ENCODE assay signal across 9 mouse cellular contexts in the genomic region with DNA sequence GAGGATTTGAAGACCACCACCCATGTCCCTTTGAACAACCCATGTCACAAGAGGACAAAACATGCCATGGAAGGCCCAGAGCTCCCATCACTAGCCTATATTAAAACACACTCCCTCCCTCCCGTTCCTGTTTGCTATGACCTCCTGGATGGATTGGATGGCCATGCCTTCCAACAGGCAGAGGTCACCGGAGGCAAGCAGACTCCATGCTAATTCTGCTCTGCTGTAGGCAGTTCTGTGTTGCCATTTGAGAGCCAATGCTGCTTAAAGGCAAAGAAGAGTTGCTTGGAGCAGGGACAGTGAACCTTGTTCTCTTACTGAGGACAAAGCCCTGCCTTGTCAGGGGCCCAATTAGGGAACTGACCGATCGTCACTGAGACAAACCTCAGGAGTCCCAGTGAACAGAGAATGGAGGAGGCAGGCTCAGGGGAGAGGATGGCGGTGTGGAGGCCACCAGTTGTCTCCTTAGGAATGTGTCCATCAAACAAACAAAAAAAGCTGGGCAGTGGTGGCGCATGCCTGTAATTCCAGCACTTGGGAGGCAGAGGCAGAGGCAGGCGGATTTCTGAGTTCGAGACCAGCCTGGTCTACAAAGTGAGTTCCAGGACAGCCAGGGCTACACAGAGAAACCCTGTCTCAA. TPM values are rescaled to one million over a fixed set of nuclear protein-coding genes. Genes with fewer than 3 reads are reported as not detected.
A peak's percentile ranks its signal among the peaks of the same experiment; 100 is the strongest.
DNase-seq lines count a peak whose midpoint lies in the region; ATAC-seq lines count a peak whose summit lies in the region.
"Had no signal": no experiment of that assay in that cellular context is flagged by ENCODE, and none has a peak within 500 bp of the region (broad histone marks: within the 10 kb centered on the region; RNA-seq: fewer than 3 reads in every experiment).

No protein-coding gene starts in this region.

- H3K9me3 ChIP-seq in heart, embryonic 13.5 days = no peaks in the 10 kb centered on the region
- no peaks in the 10 kb centered on the region for H3K9me3 ChIP-seq in liver, embryonic 12.5 days (replicated peaks)

- no peak overlapping the region; the same call in 1 of the 2 replicates for H3K4me3 ChIP-seq in heart, embryonic 13.5 days
- H3K4me3 ChIP-seq in liver, embryonic 12.5 days = no peak overlapping the region

- H3K27me3 ChIP-seq in heart, embryonic 13.5 days (replicated peaks) = no peaks in the 10 kb centered on the region
- no peaks in the 10 kb centered on the region for H3K27me3 ChIP-seq in liver, embryonic 12.5 days (replicated peaks)

- H3K4me2 ChIP-seq in heart, embryonic 13.5 days = peak overlapping the region; percentile 90; the same call in 1 of the 2 replicates
- peak overlapping the region; percentile 85 for H3K4me2 ChIP-seq in liver, embryonic 12.5 days

- peak overlapping the region; percentile 30; the same call in 1 of the 2 replicates for H3K27ac ChIP-seq in heart, embryonic 13.5 days (replicated peaks)
- peak overlapping the region; percentile 99 for H3K27ac ChIP-seq in liver, embryonic 12.5 days

- H3K4me1 ChIP-seq in heart, embryonic 13.5 days = peaks cover 47% of the 10 kb centered on the region
- peaks cover 70% of the 10 kb centered on the region for H3K4me1 ChIP-seq in liver, embryonic 12.5 days

- peaks cover 49% of the 10 kb centered on the region for H3K36me3 ChIP-seq in heart, embryonic 13.5 days
- peaks cover 70% of the 10 kb centered on the region for H3K36me3 ChIP-seq in liver, embryonic 12.5 days

- DNase-seq in heart, adult 18-20 months = no peak
- peak; percentile 13 for DNase-seq in 3T3-L1 (ENCODE audit: low read depth, low spot score)
- peak; percentile 29 for DNase-seq in MN1 (ENCODE audit: low spot score)
- no peak for DNase-seq in cerebellum, postnatal 25 days
- no peak for DNase-seq in layer of hippocampus, adult 8-10 months (ENCODE audit: low spot score in 2 of 2)
- DNase-seq: right cerebral cortex, postnatal 25 days had no signal

- H3K9ac ChIP-seq in heart, embryonic 13.5 days = no peak overlapping the region
- H3K9ac ChIP-seq in liver, embryonic 12.5 days = peak overlapping the region; percentile 100; the same call in 1 of the 2 replicates

- ATAC-seq in heart, embryonic 13.5 days (ENCODE audit: extremely low read depth, insufficient number of reproducible peaks, low FRiP score, low TSS enrichment) = no peak
- no peak for ATAC-seq in liver, embryonic 12.5 days

- 77% methylated on average over 8 of the region's 8 CpGs for WGBS in heart, embryonic 13.5 days
- 83% methylated on average over 8 of the region's 8 CpGs for WGBS in liver, embryonic 12.5 days (ENCODE audit: insufficient replicate concordance)

RNA-seq across cellular contexts. Expression of a gene that starts 4.5 kb away (rescaled TPM):
- polyA plus RNA-seq in heart, embryonic 13.5 days (2015; fragmentation: Nextera tagmentation; extraction: Ambion mirVana) = 74.9 and 83.4 TPM in 2 replicates
- total RNA-seq in heart, adult 18-20 months (2021) = 10 to 100 TPM; 89.9 to 95.5 TPM
- polyA plus RNA-seq in liver, embryonic 12.5 days (2016; fragmentation: Nextera tagmentation; extraction: Ambion mirVana) = 141 and 145 TPM in 2 replicates
- total RNA-seq in layer of hippocampus, adult 8-10 months (2022) = 100 to 1,000 TPM in 2 of 4 experiments, 10 to 100 TPM in 2; 97.7 to 104 (median 99.8) TPM

RNA-seq across cellular contexts. Expression of a gene that starts 4.6 kb away (rescaled TPM):
- polyA plus RNA-seq in heart, embryonic 13.5 days (2015; fragmentation: Nextera tagmentation; extraction: Ambion mirVana) = 39.0 and 39.7 TPM in 2 replicates
- 10 to 100 TPM; 17.0 to 17.4 TPM for total RNA-seq in heart, adult 18-20 months (2021)
- 46.8 and 47.0 TPM in 2 replicates for polyA plus RNA-seq in liver, embryonic 12.5 days (2016; fragmentation: Nextera tagmentation; extraction: Ambion mirVana)
- 10 to 100 TPM; 29.9 to 41.0 (median 34.0) TPM for total RNA-seq in layer of hippocampus, adult 8-10 months (2022)

RNA-seq across cellular contexts. Expression of a gene that starts 23.9 kb away (rescaled TPM):
- not detected in 2 replicates for polyA plus RNA-seq in heart, embryonic 13.5 days (2015; fragmentation: Nextera tagmentation; extraction: Ambion mirVana)
- total RNA-seq in heart, adult 18-20 months (2021) = 10 to 100 TPM in 1 of 2 experiments, 1 to 10 TPM in 1; 9.9 to 15.3 TPM
- polyA plus RNA-seq in liver, embryonic 12.5 days (2016; fragmentation: Nextera tagmentation; extraction: Ambion mirVana) = not detected in 2 replicates
- total RNA-seq in layer of hippocampus, adult 8-10 months (2022) = 10 to 100 TPM in 3 of 4 experiments, 1 to 10 TPM in 1; 7.2 to 42.3 (median 29.6) TPM

RNA-seq across cellular contexts. Expression of a gene that starts 25.7 kb away (rescaled TPM):
- 25.5 and 25.9 TPM in 2 replicates for polyA plus RNA-seq in heart, embryonic 13.5 days (2015; fragmentation: Nextera tagmentation; extraction: Ambion mirVana)
- total RNA-seq in heart, adult 18-20 months (2021) = 10 to 100 TPM; 29.6 to 31.5 TPM
- 29.1 and 30.1 TPM in 2 replicates for polyA plus RNA-seq in liver, embryonic 12.5 days (2016; fragmentation: Nextera tagmentation; extraction: Ambion mirVana)
- total RNA-seq in layer of hippocampus, adult 8-10 months (2022) = 10 to 100 TPM; 27.6 to 34.5 (median 32.5) TPM

RNA-seq across cellular contexts. Expression of a gene that starts 27.5 kb away (rescaled TPM):
- polyA plus RNA-seq in heart, embryonic 13.5 days (2015; fragmentation: Nextera tagmentation; extraction: Ambion mirVana) = not detected in 2 replicates
- under 1 TPM in 1 of 2 experiments, not detected in 1; 0.18 TPM for total RNA-seq in heart, adult 18-20 months (2021)
- polyA plus RNA-seq in liver, embryonic 12.5 days (2016; fragmentation: Nextera tagmentation; extraction: Ambion mirVana) = 0.02 and 0.37 TPM in 2 replicates
- total RNA-seq in layer of hippocampus, adult 8-10 months (2022) = 10 to 100 TPM; 37.6 to 48.2 (median 41.8) TPM
- total RNA-seq: granulocyte monocyte progenitor cell, adult 5-6 weeks had no signal

Comparison
In these comparisons a context has a peak if more than half of its experiments do, and no peak if none do; other contexts are left out.
1. DNase-seq: peak in 3T3-L1 (single experiment) and MN1 (single experiment); none in heart, adult 18-20 months (0 of 2), cerebellum, postnatal 25 days (0 of 2) and layer of hippocampus, adult 8-10 months (0 of 2).